Mouse (Mus musculus): ENCODE measurements around the gene Cilp. TPM values are rescaled to one million over a fixed set of nuclear protein-coding genes. Genes with fewer than 3 reads are reported as not detected.
"Not testable (repeated sequence)": the region's sequence is repeated elsewhere in the genome, so short reads cannot be mapped to it uniquely, and the experiment has no call there.

The Cilp gene
- not detected for total RNA-seq (2021)

DNA sequence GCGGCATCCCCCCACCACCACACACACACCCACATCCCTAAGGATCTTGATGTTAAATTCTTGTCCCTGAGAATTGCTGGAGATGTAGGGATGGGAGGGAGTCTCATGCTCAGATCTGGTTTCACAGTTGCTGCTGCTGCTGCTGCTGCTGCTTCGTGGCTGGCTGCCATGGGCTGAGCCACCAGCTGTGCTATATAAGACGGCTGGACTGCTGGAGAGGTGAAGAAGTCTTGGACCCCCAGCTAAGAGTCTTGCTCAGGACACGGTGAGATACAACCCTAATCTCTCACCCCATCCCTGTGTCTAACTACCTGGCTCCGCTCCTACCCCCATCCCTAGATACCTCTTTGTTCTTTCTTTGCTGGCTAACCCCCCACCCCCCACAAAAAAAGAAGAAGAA, at the start of gene Cilp:
Cilp (plus strand) TSS at position 222 of the 400 bp plus-strand sequence.
- no peak for DNase-seq

DNA sequence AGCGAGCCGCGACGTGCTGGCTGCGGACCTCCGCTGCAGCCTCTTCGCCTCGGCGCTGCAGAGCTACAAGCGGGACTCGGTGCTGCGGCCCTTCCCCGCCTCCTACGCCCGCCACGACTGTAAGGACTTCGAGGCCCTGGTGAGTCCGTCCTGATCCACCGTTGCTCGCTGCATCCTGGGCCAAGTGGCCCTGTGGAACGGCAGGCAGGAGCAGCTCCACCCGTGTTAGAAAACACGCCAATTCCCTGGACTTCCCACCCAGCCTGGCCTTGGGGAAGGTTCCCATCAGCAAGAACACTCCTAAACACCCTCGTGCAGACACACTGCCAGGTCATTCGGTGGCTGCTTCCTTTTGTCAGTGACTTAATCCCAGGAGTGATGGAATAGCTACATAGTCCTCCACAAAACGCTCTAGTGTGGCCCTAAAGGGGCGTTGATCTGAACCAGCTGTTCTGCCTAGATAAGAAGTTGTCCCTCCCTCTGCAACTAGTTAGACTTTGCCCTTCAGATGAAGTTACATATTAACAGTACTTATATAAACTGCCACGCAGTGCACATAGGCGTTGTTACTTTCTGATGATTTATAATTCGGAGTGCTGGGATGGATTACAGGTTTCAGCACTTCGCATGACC, 49.4 kb upstream of the Cilp start:
- DNase-seq = no peak

DNA sequence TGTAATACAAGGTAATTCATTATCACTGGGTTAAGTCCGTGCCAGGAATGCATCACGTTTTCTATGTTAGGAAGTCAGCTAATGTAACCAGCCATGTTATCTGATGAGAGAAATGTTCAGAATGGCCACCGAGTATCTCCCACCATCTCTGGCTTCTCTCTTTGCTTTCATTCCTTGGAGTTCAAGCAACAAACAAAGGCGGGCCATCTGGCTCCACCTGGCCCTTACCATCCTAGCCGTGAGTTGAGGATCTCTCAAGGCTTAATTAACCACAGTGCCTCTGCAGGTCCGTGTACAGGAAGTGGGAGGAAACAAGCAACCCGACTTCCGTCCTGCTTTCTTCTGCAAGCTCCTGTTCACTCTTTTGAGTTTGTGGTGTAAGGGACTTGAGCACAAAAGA, 48.0 kb upstream of the Cilp start:
- DNase-seq = no peak

DNA sequence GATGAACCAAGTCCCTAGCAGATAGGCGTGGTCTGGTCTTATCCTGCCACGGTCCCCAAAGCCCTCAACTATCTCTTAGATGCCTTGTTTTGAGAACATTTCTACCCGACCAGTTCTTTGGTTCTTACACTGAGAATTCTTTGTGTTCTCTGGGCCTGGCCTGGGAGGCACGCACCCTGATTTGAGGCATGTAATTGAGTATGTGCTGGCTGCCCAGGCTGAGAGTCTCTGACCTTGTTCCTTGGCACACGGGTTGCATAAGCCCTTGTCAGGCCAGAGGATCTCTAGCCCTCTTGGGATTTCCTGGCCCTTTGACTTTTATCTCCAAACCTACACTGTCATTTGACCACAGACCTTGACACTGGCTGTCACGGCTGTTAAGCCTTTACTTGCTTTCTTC, 47.3 kb upstream of the Cilp start:
- DNase-seq = no peak

DNA sequence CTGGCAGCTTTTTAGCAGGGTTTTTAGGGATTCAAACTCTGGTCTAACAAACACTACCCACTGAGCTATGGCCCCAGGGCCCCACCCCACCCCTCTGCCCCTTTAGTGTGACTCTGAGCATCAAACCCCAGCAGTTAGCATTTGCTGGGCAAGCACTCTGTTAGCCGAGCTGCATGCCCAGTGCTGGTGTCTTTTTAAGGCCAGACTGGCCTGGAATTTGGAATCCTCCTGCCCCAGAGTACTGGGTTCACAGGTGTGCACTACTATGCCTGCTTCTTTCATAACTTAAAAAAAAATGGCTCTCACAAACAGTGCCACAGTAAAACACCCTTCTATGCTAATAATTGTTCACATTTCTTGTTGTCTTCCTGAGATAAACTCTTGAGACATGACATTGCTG, 46.1 kb upstream of the Cilp start:
- no peak for DNase-seq

DNA sequence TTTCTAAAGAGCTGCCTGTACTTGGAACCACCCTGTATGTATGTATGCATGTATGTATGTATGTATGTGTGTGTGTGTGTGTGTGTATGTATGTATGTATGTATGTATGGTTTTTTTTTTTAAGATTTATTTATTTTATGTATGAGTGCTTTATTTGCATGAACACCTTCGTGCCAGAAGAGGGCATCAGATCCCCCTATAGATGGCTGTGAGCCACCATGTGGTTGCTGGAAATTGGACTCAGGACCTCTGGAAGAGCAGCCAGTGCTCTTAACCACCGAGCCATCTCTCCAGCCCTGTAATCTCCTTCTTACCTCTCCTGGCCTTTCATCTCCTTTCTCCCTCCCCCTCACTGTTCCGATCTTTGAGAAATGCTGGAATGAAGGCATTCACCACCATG, 44.6 kb upstream of the Cilp start:
- not testable (repeated sequence) for DNase-seq

DNA sequence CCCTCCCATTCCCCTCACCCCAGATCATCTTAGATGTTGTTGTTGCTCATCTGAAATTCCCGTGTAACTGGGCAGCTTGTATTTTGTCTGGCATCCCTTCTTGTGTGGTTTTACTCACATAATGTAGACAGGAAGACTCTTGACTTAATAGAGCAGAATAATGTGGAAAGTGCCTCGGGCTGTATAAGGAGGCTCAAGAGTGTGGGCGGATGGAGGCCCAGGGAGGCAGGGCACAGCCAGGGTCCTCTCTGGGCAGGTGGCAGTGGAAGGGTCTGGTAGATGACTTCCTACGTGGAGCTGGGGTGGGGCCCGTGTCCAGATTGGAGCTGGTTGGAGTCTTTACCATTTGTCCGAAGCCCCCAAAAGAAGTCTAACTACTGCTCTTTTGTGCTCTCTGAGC, 41.1 kb upstream of the Cilp start:
- no peak for DNase-seq

DNA sequence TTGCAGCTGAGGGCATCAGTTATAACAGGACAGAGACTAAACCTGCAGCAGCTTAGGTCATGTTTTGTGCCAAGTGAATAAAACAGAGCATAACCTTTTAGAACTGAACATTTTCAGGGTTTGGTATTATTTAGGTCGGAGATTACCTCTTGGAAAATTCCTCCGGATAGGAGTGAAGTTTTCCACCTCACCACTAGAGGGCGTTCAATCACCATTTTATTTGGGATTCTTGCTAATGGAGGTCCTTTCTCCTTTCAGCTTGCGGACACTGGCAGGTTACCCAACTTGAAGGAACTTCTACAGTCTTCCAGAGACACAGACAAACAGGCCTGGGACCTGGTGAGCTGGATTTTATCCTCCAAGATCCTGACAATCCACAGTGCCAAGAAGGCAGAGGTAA, 39.2 kb upstream of the Cilp start:
- DNase-seq = no peak

DNA sequence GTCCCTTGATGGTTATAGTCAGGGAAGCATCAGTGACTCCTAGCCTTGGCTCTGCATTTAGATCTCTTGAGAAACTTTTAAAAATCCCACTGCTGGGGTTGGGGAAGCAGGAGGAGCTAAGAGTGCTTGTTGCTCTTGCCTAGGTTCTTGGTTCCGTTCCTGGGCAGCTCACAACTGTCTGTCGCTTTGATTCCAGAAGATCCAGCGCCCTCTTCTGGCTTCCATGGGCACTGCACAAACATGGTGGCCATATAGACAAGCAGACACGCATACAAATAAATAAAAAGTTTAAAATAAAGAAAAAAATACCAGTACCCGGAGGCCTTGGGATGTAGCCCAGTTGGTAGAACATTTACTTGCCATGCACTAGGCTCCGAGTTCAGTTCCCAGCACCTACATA, 34.7 kb upstream of the Cilp start:
- no peak for DNase-seq

DNA sequence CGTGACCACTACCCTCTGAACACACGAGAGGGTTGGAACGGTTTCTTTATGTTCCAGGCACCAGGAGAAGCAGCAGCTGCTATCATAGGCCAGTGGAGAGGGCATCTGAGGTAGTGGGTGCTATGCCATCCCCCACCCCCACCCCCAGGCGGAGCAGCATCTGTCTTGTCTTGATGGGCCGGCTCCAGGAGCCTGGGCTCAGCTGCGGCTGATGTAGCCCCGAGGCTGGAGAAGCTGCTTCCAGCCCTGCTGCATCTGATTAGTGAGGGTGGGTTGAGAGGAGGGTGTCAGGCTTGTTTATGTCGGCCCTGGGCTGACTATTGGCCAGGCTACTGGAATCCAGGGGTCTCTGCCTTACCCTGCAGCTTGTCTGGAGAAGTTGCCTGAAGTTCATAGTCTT, 33.7 kb upstream of the Cilp start:
- DNase-seq = no peak

DNA sequence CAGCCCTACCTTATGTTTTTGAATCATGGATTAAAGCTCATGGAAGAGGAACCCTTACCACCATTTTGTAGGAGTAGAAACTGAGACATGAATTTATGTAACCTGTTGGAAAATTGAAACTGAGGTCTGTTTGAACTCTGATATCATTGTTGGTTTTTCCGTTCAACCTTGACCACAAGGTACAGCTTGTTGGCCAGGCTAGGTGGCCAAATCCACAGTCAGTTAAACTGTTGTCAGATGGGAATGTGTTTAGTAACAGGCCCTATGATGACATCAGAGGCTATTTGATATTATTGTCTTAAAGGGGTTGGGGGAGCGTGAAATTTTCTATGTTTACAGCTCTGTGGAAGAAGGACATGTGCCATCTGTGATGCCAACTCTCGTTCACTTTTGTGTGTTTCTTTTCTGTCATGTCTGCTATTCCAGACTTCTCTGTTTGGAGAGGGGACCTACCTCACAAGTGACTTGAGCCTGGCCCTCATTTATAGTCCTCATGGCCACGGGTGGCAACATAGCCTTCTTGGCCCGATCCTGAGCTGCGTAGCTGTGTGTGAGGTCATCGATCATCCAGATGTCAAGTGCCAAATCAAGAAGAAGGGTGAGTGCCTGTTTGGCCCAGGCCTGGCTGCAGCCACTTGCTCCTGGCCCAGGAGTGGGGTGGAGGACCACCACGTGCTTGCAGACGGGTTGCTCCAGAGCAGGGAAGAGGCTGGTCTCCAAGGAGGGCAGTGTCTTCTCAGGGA, 31.6 kb upstream of the Cilp start:
- DNase-seq = no peak

DNA sequence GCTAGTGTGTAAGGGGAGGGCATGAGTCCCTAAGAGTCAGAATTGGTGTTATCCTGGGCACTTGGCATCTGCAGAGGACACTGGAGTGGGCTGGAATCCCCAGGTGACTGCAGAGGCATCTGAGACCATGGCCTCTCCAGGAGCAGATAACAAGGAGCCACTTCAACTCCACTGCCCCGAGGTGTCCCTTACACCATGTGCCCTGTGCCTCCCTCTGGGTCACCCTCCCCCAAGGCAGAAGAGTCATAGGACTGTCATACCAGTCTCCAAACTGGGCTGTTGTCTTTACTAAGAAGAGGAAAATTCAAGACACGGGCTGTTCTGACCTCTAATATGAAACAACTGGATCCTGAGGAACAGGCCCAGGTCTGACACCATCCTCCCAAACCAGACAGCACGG, 30.2 kb upstream of the Cilp start:
- no peak for DNase-seq

DNA sequence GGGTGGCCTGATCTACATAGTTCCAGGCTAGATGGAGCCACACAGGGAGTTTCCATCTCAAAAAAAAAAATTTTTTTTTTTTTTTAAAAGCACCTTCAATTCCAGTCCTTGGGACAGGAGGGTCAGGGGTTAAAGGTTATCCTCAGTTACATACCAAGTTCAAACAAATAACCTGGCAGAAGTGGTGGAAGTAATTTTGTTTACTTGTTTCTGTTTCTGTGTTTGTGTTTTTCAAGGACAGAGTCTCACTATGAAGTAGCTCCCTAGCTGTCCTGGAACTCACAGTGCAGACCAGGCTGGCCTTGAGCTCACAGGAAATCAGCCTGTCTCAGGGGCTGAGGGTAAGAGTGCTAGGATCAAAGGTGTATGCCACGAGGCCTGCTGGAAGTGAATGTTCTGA, 29.4 kb upstream of the Cilp start:
- no peak for DNase-seq

DNA sequence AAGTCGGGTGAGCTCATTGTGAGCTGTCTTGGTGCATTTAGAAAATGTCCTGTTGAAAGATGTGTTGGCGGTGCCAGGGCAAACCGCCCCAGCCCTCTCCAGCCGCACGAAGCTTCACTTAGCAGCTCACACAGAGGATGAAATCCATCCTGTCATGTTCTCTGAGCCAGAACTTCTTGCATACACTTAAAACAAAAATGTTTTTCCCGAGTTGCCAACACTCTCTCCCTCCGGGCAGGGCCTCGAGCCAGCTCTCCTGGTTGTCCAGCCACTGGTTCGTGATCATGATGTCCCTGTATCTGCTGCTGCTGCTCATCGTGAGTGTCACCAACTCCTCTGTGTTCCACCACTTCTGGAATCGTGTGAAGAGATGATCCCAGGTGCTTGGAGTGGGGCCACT, 27.4 kb upstream of the Cilp start:
- DNase-seq = no peak

DNA sequence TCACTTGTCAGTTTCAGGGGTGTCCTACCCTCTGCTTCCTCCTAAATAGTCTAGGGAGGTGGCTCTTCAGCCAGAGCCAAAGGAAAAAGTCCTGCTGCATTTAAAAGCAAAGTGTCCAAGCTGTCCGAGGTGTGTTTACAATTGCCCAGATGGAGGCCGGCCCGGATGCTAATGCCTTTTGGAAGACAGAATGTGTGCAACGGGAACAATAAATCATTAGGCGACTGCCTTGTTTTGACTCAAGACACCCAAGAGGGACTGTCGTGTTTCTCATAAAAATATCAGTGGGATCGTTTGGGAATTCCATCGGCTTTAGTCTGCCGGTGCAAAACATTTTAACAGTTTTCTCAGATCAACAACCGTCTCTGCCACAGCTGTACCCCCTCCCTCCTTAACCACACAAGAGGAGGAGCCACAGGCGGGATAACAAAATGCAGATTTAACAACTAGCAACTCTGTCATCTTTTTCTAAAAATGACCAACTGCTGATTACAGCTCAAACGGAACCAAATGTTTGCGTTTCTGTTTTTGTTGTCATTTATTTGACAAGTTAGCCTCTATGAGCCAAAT, 26.7 kb upstream of the Cilp start:
- DNase-seq = no peak

DNA sequence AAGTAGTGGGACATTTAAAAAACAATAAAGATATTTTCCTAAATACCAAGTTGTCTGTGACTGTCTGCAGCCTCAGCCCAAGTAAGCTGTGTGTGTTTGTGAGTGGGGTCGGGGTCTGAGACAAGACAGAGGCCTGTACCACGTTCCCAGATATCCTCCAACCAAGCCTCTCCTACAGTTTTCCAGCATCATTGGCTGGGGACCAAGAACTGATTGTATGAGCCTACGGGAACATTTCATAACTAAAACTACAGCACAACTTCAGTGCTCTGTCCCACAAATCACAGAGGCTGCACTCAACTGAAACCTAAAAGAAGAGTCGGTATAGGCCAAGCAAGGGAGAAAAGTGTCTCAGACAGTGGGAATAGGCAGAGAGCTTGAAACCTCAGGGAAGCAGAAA, 25.8 kb upstream of the Cilp start:
- DNase-seq = no peak

DNA sequence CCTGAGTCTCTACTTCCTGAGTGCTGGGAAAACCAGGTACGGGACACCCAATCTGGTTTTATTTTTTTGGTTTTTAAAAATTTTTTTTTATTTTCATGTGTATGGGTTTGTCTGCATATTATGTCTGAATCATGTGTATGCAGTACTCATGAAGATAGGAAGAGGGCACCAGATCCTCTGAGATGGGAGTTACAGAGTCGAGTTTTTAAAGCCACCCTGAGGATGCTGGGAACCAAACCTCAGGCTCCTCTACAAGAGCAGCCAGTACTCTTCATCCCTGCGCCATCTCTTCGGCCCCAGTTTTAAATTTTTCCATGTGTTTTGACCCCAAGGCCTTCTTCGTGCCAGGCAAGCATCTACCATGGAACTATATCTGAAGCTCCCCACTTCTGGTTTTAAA, 25.2 kb upstream of the Cilp start:
- no peak for DNase-seq

DNA sequence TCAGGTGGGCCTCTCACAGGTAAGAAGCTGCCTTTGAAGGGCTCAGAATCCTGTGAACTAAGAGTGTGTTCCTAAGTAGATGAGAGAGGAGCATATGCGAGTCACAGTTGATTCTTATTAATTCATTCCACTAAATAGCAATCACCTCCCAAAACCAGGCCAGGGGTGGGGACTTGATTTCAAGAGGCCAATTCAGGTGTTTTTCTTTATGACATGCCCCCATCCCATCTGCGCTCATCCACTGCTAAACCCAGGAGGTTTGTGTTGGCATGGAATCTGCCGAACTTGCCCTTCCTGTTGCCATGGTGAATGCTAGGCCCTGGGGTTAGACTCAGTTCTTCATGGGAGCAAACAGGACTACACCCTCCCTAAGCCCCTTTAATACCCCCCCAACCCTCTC, 24.4 kb upstream of the Cilp start:
- no peak for DNase-seq

DNA sequence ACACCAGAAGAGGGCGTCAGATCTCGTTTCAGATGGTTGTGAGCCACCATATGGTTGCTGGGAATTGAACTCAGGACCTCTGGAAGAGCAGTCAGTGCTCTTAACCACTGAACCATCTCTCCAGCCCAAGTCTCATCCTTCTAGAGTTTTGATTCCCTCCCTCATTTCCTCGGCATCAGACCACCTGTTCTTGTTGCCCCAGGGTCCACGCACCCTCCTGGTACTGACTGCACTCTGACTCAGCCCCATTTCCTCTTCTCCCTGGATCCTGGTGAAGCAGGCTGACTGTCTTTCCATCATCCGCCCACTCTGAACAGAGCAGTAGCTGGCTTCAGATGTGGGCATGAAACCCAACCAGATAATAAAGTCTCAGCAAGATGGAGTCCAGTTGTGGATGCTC, 23.0 kb upstream of the Cilp start:
- DNase-seq = no peak

DNA sequence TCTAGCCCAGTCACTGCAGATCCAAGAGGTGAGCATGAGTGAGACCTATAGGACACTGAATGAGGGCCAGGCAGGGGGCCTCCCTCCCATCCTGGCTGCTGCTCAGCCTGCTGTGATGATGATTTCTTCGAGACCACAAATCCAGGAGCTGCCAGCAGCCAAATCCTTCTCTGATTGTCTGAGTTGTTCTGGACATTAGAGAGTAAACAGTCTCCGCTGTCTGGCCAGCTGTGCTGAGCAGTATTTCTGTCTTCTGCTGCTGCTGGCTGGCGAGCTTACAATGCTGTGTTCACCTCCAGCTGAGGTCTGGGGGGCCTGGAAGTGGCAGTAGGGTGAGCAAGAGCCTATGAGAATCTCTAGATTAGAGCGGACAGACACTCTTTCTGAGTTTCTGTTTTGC, 21.7 kb upstream of the Cilp start:
- DNase-seq = no peak

DNA sequence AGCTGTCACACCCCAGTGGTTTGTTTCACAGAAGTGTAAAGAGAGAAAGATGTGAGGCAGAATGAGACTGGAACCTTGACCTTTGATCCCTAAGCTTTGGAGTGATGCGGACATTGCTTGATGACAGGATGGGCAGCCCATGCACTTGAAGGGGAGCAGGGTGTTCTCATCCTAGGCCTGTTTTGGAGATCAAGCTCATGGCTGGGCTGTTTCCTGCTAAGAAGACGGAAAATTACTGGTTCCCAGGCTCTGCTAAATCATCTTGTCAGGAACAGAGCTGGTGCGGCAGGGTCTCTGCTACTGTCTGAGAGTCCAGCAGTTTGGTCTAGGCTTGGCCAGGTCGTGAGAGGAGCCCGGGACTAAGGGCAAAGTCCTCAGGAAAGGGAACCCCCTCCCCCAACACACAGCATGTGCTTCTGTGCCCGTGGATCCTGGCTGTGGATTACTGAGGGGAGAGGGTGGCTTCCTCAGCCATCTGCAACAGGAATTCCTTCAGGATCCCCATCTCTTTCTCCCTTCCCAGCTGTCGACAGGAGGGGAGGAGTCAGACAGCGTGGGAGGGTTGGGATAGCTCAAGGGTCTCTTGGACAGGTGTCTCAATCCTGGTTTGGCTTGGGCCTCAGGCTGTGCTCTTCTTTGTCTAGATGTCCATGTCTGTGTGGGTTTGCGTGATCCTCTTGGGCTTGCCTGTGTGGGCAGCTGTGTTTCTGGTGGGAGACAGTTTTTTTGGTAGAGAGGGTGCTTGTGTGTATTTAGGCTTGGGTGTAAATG, 20.8 kb upstream of the Cilp start:
- no peak for DNase-seq

DNA sequence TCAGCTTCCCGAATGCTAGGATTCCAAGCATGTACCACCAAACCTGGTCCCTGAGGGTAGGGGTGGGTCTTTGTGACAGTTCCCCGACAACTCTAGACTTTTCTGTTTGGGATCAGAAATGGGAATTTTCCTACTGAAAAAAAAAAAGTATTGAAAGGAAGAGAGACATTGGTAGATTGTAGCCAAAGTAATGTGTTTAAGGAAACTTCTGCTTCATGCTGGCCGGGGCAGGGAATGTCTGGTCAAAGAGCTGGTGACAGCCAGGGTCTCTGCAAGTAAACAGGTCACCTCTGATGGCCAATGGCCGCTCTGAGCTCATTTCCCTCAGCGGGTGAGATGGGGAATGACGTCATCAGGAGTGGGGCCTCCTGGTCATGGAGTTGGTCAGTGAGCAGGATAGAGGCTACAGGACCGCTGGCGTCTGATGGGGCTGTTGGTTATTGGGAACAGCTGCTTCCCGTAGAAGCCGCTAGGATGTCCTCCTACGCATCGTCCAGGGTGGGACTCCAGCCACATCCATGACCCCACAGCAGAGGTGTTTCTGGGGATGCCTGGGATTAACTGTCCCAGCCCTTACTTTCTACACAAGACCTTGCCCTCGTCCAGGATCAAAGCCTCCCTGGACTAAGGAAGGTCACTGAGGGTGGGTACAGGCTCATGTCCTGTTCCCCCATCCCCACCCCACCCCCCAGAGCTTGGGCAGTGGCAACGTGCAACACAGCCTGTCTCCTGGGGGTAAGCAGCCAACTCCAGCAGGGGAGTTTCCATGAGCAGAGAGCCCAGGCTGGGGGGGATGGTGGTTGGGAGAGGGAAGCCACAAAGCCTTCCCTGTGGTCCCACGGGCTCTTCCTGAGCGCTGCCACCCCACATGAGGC, 17.2 kb upstream of the Cilp start:
- no peak for DNase-seq

DNA sequence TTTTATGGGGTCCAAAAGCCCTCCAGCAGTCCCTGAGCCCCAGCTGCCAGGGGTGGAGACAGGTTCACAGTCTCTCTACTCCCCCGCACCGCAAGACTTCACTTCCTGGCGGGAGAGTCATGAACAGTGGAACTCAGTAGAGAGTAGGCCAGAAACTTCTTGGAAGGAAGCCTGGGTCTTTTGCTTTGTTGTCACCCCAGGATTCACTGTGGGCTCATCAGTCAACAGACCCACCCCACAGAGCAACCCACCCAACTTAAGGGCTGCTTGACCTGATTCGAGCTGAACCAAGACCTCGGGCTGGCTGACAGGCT, 16.6 kb upstream of the Cilp start:
- no peak for DNase-seq

Data from layer of hippocampus, postnatal 36 days (tissue).